Mouse (Mus musculus) ES-E14 (cell line): ENCODE measurements around the gene Cyb561.

Experiments
- CHD2 ChIP-seq: IDR thresholded peaks from 2 replicates; pipeline ENCODE4 v1.6.1; 2014; ENCODE audit warnings: mild to moderate bottlenecking, low read depth, low read length, inconsistent platforms
- HCFC1 ChIP-seq: IDR thresholded peaks from 2 replicates; pipeline ENCODE4 v1.6.1; 2012; ENCODE audit warnings: low read length, inconsistent platforms, borderline replicate concordance; ENCODE audit not compliant: insufficient read depth
- MAFK ChIP-seq: IDR thresholded peaks from 2 replicates; pipeline ENCODE4 v1.6.1; 2014; ENCODE audit warnings: mild to moderate bottlenecking, low read depth, low read length, inconsistent platforms; ENCODE audit not compliant: insufficient read depth
- ZNF384 ChIP-seq: IDR thresholded peaks from 2 replicates; pipeline ENCODE4 v1.6.1; 2012; ENCODE audit warnings: low read depth, low read length, inconsistent platforms

GRCm38 (mm10) chr11:105964691-105965090, 11.6 kb upstream of the Cyb561 start:
- TF ChIP-seq CHD2 (no peak), HCFC1 (no peak), ZNF384 (peak; percentile 95), MAFK (no peak)
